Mouse (Mus musculus): ENCODE results near the gene Prrg3.

DNA sequence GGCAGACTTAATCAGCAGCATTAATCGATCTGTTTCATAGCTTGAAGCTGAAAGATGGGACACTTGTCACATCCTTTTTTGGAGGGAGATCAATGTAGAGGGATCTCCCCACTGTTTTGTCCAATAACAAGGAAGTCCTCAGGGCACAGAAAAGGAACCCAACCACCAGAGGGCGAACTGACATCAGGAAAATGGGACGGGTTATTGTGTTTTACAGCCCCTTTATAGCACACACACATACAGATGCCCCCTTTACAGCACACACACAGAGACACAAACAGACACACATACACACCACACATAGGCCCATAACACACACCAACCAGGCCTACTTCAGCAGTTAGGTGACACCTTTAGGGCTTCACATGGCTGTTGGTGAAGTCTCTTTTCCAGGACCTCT, 50.4 kb downstream of the Prrg3 start:
- no peak for TF ChIP-seq CTCF (IDR thresholded peaks at IDR 0.05; ENCODE audit: control insufficient read depth, insufficient read depth, insufficient read length)
- no peak for TF ChIP-seq MAX (IDR thresholded peaks at IDR 0.05)
- TF ChIP-seq MYOD1 (IDR thresholded peaks at IDR 0.05; ENCODE audit: control insufficient read depth, insufficient read length, low read depth): no peak
- no peak for TF ChIP-seq MYOG (IDR thresholded peaks at IDR 0.05; ENCODE audit: control insufficient read depth, extremely low read depth, insufficient read length)
- no peak for TF ChIP-seq CEBPB (IDR thresholded peaks at IDR 0.05; ENCODE audit: low read depth)
- TF ChIP-seq USF1 (IDR thresholded peaks at IDR 0.05; ENCODE audit: low read depth): no peak
- TF ChIP-seq FOSL1 (IDR thresholded peaks at IDR 0.05; ENCODE audit: insufficient read depth, low read length, poor library complexity, severe bottlenecking): no peak
